Mouse (Mus musculus) midbrain, postnatal 0 days (tissue): ENCODE measurements at regions not wholly inside any gene's neighbourhood (a gene's known extent, or its start where the extent isn't known, plus 50 kb on each side); places are given as distances from the start of the nearest gene placed in this dataset.

Source experiments
- ATAC-seq: fragments of 200-750 bp; cut with Nextera tagmentation; 2 replicates; pipeline ENCODE4 v1.8.0; 2017; ENCODE audit warnings: moderate number of reproducible peaks, mild to moderate bottlenecking, moderate TSS enrichment, moderate library complexity; ENCODE audit not compliant: low FRiP score
- DNase-seq: peaks from one replicate; pipeline ENCODE4 v3.0.0-alpha.2; 2015; ENCODE audit warnings: low spot score
- H3K27ac ChIP-seq: fragments of 300-500 bp; sonication (generic); 2 replicates; pipeline ENCODE4 v1.5.1; 2014; ENCODE audit warnings: low read depth, mild to moderate bottlenecking, low read length, mixed read lengths
- H3K27me3 ChIP-seq: fragments of 300-500 bp; sonication (generic); 2 replicates; pipeline ENCODE4 v1.6.1; 2014; ENCODE audit warnings: low read length, control low read depth, mixed read lengths; ENCODE audit not compliant: insufficient read depth
- H3K36me3 ChIP-seq: fragments of 300-500 bp; sonication (generic); 2 replicates; pipeline ENCODE4 v1.6.1; 2014; ENCODE audit warnings: low read length, control low read depth, mixed read lengths; ENCODE audit not compliant: insufficient read depth
- H3K4me1 ChIP-seq: fragments of 300-500 bp; sonication (generic); 2 replicates; pipeline ENCODE4 v1.6.1; 2014; ENCODE audit warnings: mild to moderate bottlenecking, control low read depth, antibody characterized with exemption, low read length, mixed read lengths; ENCODE audit not compliant: insufficient read depth
- H3K4me2 ChIP-seq: fragments of 300-500 bp; sonication (generic); 2 replicates; pipeline ENCODE4 v1.6.1; 2014; ENCODE audit warnings: low read depth, mild to moderate bottlenecking, low read length, mixed read lengths; ENCODE audit not compliant: poor library complexity, severe bottlenecking
- H3K4me3 ChIP-seq: fragments of 300-500 bp; sonication (generic); 2 replicates; pipeline ENCODE4 v1.5.1; 2014; ENCODE audit warnings: low read depth, mild to moderate bottlenecking, low read length, moderate library complexity
- H3K9ac ChIP-seq: fragments of 300-500 bp; sonication (generic); replicated peaks from 2 replicates; pipeline ENCODE4 v1.6.1; 2014; ENCODE audit warnings: mild to moderate bottlenecking, low read length, moderate library complexity, mixed read lengths; ENCODE audit not compliant: poor library complexity, severe bottlenecking
- H3K9me3 ChIP-seq: fragments of 300-500 bp; sonication (generic); 2 replicates; pipeline ENCODE4 v1.6.1; 2016; ENCODE audit warnings: low read length, control low read depth
- CTCF ChIP-seq: IDR thresholded peaks from 2 replicates; pipeline ENCODE4 v1.5.1; 2016; ENCODE audit warnings: antibody characterized with exemption, mild to moderate bottlenecking
- WGBS: fragments of 180-500 bp; shearing (Covaris S2); extraction: QIAGEN DNeasy Blood & Tissue Kit; methylation state at CpG from one replicate; pipeline ENCODE4 v1.1.7; 2014; 5-methylcytosine and 5-hydroxymethylcytosine counted together

DNA sequence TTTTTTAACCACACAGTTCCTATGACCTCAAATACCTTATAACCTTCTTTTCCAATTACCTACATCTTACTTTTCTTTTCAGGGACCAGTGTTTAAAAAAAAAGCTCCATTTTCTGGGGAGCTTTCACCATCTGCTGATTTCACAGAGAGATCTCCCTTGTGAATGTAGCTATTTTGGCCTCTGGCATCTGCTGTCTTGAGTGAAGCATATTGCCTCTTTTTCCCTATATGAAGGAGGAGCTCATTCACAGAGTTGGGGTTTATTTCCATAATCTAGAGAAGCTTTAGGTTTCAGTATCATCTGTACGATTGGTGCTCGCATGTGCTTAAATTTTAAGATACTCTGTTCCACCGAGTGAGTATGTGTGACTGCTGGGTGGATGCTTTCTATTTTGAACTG lies 153.4 kb upstream of the Palmd start:
- no peaks in the 10 kb centered on the region for H3K9me3 ChIP-seq
- DNase-seq (no peak), ATAC-seq (no peak)
- 89% methylated on average over 3 of the region's 3 CpGs for WGBS
- no peak overlapping the region for H3K9ac ChIP-seq
- no peak overlapping the region for H3K4me3 ChIP-seq
- H3K4me2 ChIP-seq = no peak overlapping the region
- no peaks in the 10 kb centered on the region for H3K4me1 ChIP-seq
- no peaks in the 10 kb centered on the region for H3K36me3 ChIP-seq
- no peaks in the 10 kb centered on the region for H3K27me3 ChIP-seq
- no peak for TF ChIP-seq CTCF
- no peak overlapping the region for H3K27ac ChIP-seq

DNA sequence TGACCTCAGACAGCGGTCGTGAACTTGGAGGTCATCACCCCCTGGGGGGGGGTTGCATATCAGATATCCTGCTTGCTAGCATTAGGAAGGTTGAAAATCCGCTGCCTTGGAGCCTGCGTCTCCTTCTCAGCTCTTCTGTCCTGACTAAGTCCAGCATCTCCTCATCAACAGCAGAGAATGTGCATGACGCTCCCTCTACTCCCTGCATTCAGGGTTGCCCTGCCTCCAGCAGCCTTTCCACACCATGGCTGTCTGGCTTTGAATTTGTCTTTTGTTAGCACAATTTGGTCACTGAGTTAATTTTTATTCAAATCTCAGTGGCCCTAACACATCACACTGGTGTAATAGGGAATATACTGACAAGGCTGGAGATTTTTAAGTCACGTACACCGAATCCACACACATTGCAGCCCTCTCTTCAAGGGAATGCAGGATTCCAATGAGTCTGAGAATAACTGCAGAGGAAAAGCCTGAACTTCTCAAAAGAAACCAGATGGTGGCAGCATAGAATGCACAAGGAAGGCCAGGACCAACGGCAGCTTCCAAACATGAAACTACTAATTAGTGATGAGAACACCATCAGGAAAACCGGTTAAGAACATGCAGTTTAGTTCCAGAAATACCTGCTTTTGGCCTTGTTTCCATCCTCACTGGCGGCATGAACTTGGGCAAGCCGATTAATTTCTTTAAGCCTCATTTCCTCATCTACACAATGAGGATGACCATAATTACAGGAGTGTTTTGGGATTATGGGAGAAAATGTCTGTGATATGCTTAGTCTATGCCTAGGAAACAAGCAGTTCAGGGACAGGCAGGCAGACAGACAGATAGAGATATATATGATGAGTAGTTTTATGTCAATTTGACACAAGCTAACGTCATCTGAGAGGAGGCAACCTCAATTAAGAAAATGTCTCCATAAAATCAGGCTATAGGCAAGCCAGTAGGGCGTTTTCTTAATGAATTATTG lies 151.6 kb upstream of the Palmd start:
- Histone ChIP-seq H3K9ac (no peak overlapping the region), H3K4me2 (no peak overlapping the region), H3K9me3 (no peaks in the 10 kb centered on the region), H3K4me3 (no peak overlapping the region), H3K36me3 (no peaks in the 10 kb centered on the region), H3K4me1 (no peaks in the 10 kb centered on the region), H3K27ac (no peak overlapping the region), H3K27me3 (no peaks in the 10 kb centered on the region)
- WGBS = 61% methylated on average over 13 of the region's 13 CpGs
- ATAC-seq (peak; percentile 72), DNase-seq (peak; percentile 87)
- TF ChIP-seq CTCF = peak; percentile 88

DNA sequence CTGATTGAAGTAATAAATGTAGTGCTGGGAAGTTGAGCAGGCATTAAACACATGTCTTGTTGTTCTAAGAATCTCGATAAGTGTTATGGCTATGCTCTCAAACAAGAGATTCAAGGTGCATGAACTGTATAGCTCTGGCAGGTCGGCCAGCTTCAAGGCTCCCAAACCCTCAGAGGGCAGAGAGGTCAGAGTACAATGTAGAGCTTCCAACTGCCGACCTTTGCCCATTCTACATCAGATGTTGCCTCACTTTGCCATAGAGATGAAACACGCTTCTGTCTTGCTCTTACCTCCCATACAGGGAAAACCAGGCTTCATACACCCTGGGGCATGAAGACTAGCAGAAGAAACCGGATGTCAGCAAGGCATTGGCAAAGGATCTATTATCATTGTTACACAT lies 150.8 kb upstream of the Palmd start:
- ATAC-seq (no peak), DNase-seq (no peak)
- Histone ChIP-seq H3K4me2 (no peak overlapping the region), H3K9ac (no peak overlapping the region), H3K27ac (no peak overlapping the region), H3K36me3 (no peaks in the 10 kb centered on the region), H3K4me1 (no peaks in the 10 kb centered on the region), H3K27me3 (no peaks in the 10 kb centered on the region), H3K4me3 (no peak overlapping the region), H3K9me3 (no peaks in the 10 kb centered on the region)
- WGBS = 77% methylated on average over 5 of the region's 5 CpGs
- no peak for TF ChIP-seq CTCF

DNA sequence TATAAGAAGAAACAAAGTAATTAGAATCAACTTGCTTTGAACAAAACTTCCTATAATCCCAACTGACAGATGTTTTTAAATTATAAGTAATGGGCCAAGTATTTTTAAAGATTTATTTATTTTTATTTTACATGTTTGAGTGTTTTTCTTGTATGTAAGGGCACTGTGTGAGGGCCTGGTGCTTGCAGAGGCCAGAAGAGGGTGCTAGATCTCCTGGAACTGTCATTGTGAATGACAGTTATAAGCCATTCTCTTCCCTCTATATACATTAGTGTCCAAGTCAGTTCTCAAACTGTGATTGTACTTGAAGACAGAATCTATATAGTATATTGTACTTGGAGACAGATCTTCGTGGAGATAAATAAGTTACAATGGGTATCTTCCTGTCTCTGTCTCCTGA lies 149.1 kb upstream of the Palmd start:
- Histone ChIP-seq H3K36me3 (no peaks in the 10 kb centered on the region), H3K9me3 (no peaks in the 10 kb centered on the region), H3K9ac (no peak overlapping the region), H3K4me1 (no peaks in the 10 kb centered on the region), H3K4me2 (no peak overlapping the region), H3K27me3 (no peaks in the 10 kb centered on the region), H3K27ac (no peak overlapping the region), H3K4me3 (no peak overlapping the region)
- WGBS = 49% methylated on average over 1 of the region's 1 CpGs
- peak; percentile 15 for DNase-seq
- TF ChIP-seq CTCF = peak; percentile 57
- ATAC-seq = no peak

DNA sequence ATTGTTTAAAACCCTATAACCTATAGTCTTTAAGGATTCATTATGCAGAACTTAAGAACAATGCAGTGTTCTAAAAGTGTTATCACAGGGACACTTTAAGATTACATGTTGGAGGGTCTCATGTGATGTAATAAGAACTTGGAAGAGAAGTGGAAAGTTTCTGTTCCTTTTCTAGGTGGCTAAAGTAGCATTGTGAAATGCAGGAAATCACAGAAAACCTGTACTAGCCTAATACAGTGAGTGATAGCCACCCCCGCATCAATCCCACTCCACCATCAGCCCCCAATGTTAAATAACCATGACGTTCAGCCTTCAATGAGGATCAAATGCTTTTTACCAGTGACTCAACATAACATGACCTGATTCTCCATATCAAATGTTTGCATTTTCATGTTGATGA lies 147.4 kb upstream of the Palmd start:
- H3K36me3 ChIP-seq = no peaks in the 10 kb centered on the region
- no peak for TF ChIP-seq CTCF
- no peak for ATAC-seq

DNA sequence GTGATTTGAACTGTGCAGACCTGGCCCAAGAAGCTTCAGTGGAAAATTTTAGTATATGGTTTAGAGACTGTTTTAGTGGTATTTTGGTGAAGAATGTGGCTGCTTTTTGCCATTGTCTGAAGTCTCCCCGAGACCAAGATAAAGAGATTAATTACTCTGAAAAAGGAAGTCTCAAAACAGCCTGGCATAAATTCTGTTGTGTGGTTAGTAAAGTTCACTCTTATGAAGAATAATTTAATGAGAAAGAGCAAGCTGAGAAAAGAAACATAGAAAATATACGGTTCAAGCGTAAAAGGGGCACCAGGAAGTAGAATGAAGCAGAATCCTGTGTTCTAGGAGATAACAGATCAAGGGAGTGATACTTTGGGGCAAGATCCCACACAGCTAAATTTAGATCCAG lies 144.0 kb upstream of the Palmd start:
- Histone ChIP-seq H3K9me3 (no peaks in the 10 kb centered on the region), H3K4me3 (no peak overlapping the region), H3K4me1 (no peaks in the 10 kb centered on the region; the same call in 1 of the 2 replicates), H3K9ac (no peak overlapping the region), H3K4me2 (no peak overlapping the region), H3K27ac (no peak overlapping the region), H3K27me3 (no peaks in the 10 kb centered on the region), H3K36me3 (no peaks in the 10 kb centered on the region)
- no peak for TF ChIP-seq CTCF
- no peak for ATAC-seq
- no peak for DNase-seq
- WGBS = 86% methylated on average over 3 of the region's 3 CpGs

More for the DNA sequence above, 147.4 kb upstream of the Palmd start:
- Histone ChIP-seq H3K4me3 (no peak overlapping the region), H3K4me1 (no peaks in the 10 kb centered on the region), H3K9me3 (no peaks in the 10 kb centered on the region), H3K9ac (no peak overlapping the region), H3K4me2 (no peak overlapping the region), H3K27ac (no peak overlapping the region), H3K27me3 (no peaks in the 10 kb centered on the region)
- DNase-seq = no peak
- 81% methylated on average over 2 of the region's 2 CpGs for WGBS
